Mouse (Mus musculus) frontal cortex, postnatal 25 days (tissue): ENCODE measurements around the gene Olfr1145.

Source experiments
- DNase-seq, 2 experiments: peaks; one replicate each; pipeline ENCODE4 v3.0.0; 2022; ENCODE audit warnings: low spot score in 2 of 2

The Olfr1145 gene

DNA sequence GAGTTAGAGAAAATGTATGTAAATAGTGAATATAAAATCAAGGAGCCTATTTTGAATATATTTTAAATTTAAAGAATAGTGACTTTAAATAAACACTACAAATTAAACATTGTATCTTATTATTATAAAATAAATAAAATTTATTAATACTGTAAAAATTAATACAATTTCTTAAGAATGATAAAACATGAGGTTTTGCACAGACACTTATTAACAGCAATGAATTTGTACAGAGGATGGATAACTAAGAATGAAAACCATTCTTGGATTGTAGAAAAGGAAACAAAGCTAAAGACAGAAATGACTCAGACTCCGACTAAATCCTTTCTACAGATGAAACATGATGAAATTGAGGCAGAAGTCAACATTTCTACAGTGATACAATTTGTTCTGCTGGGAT, at the start of gene Olfr1145:
Olfr1145 (plus strand) TSS at position 301 of the 400 bp plus-strand sequence.
- no peak for DNase-seq

DNA sequence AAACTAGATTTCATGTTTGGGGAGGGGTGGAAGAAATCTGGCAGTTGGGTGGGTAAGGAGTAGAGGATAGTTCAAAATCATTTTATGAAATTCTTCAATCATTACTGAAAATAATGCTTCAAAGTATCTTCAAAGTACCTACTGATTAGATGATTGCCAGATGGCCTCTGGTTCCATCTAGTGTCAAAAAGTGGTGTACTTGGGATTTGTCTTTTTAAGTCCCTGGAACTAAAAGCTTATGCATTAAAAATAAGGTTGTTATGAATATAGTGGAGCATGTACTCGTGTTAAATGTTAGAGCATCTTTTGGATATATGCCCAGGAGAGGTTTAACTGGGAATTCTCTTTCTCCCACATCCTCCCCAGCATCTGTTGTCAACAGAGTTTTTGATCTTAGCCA, 33.5 kb upstream of the Olfr1145 start:
- DNase-seq, result no peak

DNA sequence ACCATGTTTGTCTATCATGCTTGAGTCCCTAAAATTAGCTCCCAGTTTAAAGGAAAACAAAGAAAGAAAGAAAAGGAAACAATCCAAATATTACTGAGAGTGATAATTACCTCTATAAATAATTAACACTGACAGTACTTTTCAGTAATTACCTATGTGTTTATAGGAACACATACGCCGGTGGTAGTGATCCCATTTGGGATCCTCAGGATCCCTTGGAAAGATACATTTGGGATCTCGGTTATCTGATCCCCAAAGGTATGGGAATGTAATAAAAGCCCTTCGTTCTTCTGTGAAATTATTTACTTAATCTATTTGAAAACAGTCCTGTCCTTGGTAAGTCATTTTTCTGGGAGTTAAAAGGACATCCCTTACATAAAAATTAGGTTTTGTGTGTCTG, 30.4 kb upstream of the Olfr1145 start, which contains the start of gene Olfr152:
Olfr152 (plus strand) TSS at position 301 of the 400 bp plus-strand sequence.
- DNase-seq, result no peak

DNA sequence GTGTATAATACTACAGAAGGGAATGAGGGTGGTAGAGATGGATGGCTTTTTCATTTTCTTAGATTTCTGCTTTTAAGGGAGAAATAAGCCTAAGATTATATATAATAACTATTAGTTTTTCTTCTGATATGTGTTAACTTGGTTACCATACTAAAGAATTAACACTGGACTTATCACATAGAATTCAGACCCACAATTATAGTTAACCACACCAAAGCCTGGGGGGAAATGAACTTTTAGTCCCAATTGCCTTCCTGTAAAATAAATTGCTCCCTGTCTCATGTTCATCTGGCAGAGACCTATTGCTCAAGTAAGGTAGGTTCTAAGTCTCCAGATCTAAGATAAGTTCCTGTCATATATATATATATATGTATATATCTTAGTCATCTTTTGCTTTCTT, 9.3 kb upstream of the Olfr1145 start, which contains the start of gene Olfr1143:
Olfr1143 (plus strand) TSS at position 301 of the 400 bp plus-strand sequence.
- no peak for DNase-seq

DNA sequence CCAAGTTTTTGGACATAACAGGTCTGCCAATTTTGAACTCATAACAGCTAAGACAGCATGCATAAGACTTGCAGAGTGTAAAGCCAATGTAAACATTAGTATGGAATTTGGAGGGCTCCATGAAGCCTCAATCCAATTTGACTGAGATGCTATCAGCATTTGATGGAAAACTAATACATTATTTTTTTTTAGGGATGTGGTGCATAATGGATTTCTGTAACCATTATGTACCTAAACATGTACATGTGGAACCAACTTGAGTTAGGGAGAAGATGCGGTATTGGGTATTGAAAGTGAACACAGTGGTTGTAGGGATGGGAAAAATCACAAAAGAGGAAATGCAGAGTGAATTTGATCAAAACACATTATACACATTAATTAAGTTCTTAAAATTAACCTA, 20.6 kb downstream of the Olfr1145 start, which contains the start of gene Olfr1148:
Olfr1148 (plus strand) TSS at position 301 of the 400 bp plus-strand sequence.
- no peak for DNase-seq

DNA sequence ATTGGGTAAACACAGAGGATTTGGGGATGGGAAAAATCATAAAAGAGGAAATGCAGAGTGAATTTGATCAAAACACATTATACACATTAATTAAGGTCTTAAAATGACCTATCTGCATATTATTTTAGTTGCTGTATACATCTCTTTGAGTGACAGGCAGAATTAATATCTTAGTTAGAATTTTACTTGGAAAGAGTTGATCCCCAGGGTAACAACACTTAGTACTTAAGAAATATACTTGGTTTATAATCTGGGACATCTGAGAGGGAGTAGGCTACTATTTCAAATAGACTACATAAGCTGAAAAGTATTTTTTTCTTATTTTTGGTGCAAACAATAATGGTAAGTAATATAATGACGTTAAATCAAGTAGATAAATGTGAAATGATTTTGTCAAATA, 34.1 kb downstream of the Olfr1145 start, which contains the start of gene Olfr1150-ps1:
Olfr1150-ps1 (plus strand) TSS at position 301 of the 400 bp plus-strand sequence.
- DNase-seq, result no peak

DNA sequence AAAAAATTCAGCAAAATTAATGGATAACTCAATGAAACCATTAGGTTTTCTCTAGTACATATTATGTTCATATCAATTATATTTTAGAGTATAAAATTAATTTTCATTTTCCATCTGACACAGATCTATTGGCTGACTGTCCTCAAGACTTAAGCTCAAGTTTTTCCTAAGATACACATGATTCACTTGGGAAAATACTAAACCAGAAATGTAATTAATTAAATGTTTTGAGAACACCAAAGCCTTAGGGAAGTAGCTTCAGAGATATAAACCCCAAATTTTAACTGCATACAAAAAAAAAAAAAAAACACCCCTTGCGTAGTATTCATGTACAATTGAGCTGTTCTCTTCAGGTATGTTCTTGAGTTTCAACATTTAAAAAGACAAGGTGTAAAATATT, 45.9 kb downstream of the Olfr1145 start, which contains the start of gene Olfr1151:
Olfr1151 (plus strand) TSS at position 301 of the 400 bp plus-strand sequence.
- DNase-seq, result no peak
